Mouse (Mus musculus): Measurements from ENCODE around the gene Krtap28-13.

Krtap28-13 gene

GRCm38 (mm10) chr1:83096935-83097334 is 36.2 kb downstream of the Krtap28-13 start:
- no peak for DNase-seq (ENCODE audit: low spot score)

DNA sequence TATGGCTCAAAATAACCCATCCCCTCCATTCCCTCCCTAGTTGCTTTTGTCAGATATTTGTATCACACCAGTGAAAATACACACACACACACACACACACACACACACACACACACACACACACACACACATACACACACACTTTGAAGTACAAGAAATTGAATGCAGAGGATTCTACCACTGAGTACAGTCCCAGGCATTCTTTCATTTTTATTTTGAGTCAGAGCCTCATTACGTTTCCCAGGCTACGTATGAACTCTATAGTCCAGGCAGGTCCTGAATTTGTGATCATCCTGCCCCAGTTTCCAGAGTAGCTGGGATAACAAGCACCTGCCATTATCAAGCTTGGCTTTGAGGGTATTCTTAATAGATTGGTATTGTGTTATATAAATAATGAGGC is 38.4 kb downstream of the Krtap28-13 start:
- DNase-seq (ENCODE audit: low spot score) = no peak

DNA sequence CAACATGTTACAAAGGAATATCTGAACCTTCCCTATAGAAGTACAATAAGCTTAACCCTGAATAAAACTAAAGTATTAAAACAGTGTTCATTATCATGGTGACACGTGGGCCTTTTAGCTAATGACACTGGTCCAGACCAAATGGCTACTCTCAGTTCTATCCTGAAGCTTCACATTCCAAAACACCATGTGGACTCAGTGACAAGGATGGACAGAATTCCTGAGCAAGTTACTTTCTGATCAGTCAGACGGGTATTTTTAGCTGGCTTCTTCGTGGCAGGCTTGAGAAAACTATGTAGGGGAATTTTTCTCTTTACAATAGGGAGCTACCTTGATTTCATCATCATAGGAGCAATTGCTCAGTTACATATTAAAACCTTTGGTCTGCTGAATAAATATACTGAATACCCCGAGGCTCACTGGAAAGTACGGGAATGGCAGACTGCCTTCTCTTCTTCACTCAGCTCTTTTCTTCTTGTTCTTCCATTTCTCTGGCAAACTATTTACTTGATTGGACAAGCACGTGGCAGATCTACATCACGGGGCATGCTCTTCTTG is 38.9 kb downstream of the Krtap28-13 start:
- no peak for DNase-seq (ENCODE audit: low spot score)

- no peak for DNase-seq (ENCODE audit: low spot score)
Measured at GRCm38 (mm10) chr1:83101891-83102290, 41.2 kb downstream of the Krtap28-13 start.

GRCm38 (mm10) chr1:83105464-83105863 is 44.7 kb downstream of the Krtap28-13 start:
- no peak for DNase-seq (ENCODE audit: low spot score)

DNA sequence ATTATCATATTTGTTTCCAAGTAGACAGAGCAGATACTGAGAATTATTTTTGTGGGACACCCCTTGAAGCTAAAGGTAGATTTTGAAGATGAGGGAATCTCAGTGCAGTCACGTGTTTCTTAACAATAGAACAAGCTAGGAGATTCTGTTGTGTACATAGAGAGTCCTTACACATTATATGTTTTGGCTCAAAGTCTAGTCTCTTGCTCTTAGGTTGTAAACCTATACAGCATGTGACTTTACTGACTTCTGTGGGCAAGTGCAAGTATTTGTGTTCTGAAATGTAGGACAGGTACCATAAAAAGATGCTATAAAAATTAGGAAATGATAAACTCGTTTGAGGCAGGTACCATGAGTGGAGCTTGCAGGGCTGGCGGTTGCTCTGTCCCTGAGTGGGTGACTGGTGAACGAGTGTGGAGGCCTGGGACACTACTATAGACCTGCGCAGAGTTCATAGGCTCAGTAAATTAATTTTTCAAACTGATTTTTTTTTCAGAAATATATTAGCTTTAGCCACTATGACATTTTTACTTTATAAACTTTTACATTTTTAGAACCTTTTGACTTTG is 46.8 kb downstream of the Krtap28-13 start:
- DNase-seq (ENCODE audit: low spot score) = no peak

DNA sequence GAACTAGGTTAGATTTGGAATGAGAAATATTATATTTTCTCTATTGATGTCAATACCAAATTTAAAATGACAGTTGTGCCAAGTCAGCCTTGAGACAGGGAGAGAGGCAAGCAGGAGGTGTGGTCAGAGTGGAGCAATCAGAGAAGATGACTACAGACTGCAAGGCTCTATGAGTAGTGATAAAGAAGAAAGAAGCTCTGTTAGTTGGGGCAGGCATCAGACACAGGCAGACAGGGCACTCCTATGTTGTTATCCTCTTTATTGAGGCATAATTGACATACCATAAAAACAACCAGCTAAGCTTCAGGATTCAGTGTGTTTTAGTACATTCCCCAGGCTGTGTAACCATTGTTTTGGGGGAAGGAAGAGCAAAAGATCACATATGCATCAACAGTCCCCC is 50.3 kb downstream of the Krtap28-13 start:
- DNase-seq (ENCODE audit: low spot score) = no peak

Data from spleen, adult 12 weeks (tissue).